Mouse (Mus musculus): ENCODE results near the gene Tmco4. TPM values are rescaled to one million over a fixed set of nuclear protein-coding genes. Genes with fewer than 3 reads are reported as not detected.

The Tmco4 gene
- polyA plus RNA-seq, 1 experiment from 2014 or later: 10.2 TPM

DNA sequence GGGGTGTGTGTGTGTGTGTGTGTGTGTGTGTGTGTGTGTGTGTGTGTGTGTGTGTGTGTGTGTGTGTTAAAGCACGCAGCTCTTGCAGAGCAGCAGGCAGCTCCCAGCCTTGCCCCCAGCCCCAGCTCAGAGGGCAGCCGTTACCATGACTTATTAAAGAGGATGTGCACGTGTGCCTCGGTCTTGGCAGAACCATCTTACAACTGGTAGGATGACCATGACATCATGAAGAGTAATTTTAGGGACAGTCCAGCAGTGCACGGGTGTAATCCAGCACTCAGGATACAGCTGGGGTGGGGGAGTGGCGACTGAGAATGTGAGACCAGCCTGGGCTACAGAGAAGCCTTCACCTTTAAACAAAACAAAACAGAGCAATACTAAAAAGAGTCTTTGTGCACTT lies 32.5 kb downstream of the Tmco4 start:
- DNase-seq (ENCODE audit: low spot score) (no peak), ATAC-seq (replicated peaks; ENCODE audit: low FRiP score, low read depth) (no peak)
- H3K36me3 ChIP-seq (ENCODE audit: insufficient read depth, low read length): no peaks in the 10 kb centered on the region
- H3K9me3 ChIP-seq (replicated peaks; ENCODE audit: low read length): no peaks in the 10 kb centered on the region
- TF ChIP-seq CTCF (IDR thresholded peaks at IDR 0.05; ENCODE audit: low read depth): no peak
- 40% methylated on average over 6 of the region's 6 CpGs for WGBS
- no peak overlapping the region for H3K9ac ChIP-seq (ENCODE audit: low read depth, low read length)
- no peak overlapping the region for H3K4me2 ChIP-seq (ENCODE audit: low read length)
- H3K27ac ChIP-seq: no peak overlapping the region
- H3K27me3 ChIP-seq (ENCODE audit: insufficient read depth, low read length): no peaks in the 10 kb centered on the region
- H3K4me3 ChIP-seq (replicated peaks; ENCODE audit: low read depth, low read length): no peak overlapping the region
- peaks cover 8% of the 10 kb centered on the region; the same call in 1 of the 2 replicates for H3K4me1 ChIP-seq (replicated peaks; ENCODE audit: insufficient read depth, low read length)

DNA sequence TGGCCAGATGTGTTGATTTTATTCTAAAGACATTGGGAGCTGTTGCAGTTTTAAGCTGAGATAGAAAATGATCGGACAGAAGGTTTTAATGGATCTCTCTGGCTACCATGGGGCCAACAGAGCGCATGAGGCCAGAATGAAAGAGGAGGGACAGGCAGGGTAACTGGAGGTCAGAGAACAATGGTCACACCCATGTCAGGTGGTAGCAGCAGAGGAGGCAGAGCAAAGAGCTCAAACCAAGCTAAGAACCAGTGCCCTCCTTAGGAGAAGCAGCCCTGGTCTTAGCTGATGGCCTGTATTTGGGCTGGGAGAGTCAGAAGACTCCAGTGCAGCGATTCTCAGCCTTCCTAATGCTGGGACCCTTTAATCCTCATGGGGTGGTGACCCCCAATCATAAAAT lies 34.7 kb downstream of the Tmco4 start:
- Histone ChIP-seq H3K27me3 (ENCODE audit: insufficient read depth, low read length) (no peaks in the 10 kb centered on the region), H3K27ac (no peak overlapping the region), H3K4me1 (replicated peaks; ENCODE audit: insufficient read depth, low read length) (peaks cover 8% of the 10 kb centered on the region; the same call in 1 of the 2 replicates), H3K36me3 (ENCODE audit: insufficient read depth, low read length) (no peaks in the 10 kb centered on the region), H3K4me2 (ENCODE audit: low read length) (no peak overlapping the region), H3K9me3 (replicated peaks; ENCODE audit: low read length) (no peaks in the 10 kb centered on the region), H3K4me3 (replicated peaks; ENCODE audit: low read depth, low read length) (no peak overlapping the region), H3K9ac (ENCODE audit: low read depth, low read length) (no peak overlapping the region)
- DNase-seq (ENCODE audit: low spot score) (no peak), ATAC-seq (replicated peaks; ENCODE audit: low FRiP score, low read depth) (no peak)
- no peak for TF ChIP-seq CTCF (IDR thresholded peaks at IDR 0.05; ENCODE audit: low read depth)
- WGBS: 73% methylated on average over 3 of the region's 3 CpGs

DNA sequence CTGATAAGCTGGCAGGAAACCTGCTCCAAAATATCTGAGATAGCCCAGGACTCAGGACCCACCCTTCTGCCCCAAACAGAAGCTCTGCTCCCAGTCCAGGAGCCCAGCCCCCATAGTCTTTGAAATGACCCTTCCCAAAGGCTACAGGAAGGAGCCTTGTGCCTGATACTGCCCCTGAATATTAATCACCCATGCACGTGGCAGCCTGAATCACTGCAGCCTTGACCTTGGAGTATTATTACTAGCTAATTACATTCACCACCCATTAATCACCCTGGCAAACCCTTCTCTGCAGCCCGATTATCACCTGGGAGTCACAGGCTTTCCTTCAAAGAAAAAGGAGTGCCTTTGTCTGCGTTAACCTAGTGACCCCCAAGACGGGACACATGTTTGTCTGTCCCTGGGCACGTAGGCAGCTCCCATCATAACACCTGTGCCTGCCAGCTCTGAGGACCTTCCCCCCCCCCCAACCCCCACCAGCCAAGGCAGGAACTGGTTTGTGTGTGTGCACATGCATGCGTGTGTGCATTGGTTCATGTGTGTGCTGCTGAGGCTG lies 35.4 kb downstream of the Tmco4 start:
- H3K4me1 ChIP-seq (replicated peaks; ENCODE audit: insufficient read depth, low read length): peaks cover 8% of the 10 kb centered on the region; the same call in 1 of the 2 replicates
- H3K27me3 ChIP-seq (ENCODE audit: insufficient read depth, low read length): no peaks in the 10 kb centered on the region
- H3K36me3 ChIP-seq (ENCODE audit: insufficient read depth, low read length): no peaks in the 10 kb centered on the region
- H3K9me3 ChIP-seq (replicated peaks; ENCODE audit: low read length): no peaks in the 10 kb centered on the region
- no peak overlapping the region for H3K27ac ChIP-seq
- WGBS: 20% methylated on average over 6 of the region's 6 CpGs
- TF ChIP-seq CTCF (IDR thresholded peaks at IDR 0.05; ENCODE audit: low read depth): no peak
- H3K9ac ChIP-seq (ENCODE audit: low read depth, low read length): no peak overlapping the region
- H3K4me2 ChIP-seq (ENCODE audit: low read length): no peak overlapping the region
- DNase-seq (ENCODE audit: low spot score): peak; percentile 48
- no peak overlapping the region for H3K4me3 ChIP-seq (replicated peaks; ENCODE audit: low read depth, low read length)
- no peak for ATAC-seq (replicated peaks; ENCODE audit: low FRiP score, low read depth)

DNA sequence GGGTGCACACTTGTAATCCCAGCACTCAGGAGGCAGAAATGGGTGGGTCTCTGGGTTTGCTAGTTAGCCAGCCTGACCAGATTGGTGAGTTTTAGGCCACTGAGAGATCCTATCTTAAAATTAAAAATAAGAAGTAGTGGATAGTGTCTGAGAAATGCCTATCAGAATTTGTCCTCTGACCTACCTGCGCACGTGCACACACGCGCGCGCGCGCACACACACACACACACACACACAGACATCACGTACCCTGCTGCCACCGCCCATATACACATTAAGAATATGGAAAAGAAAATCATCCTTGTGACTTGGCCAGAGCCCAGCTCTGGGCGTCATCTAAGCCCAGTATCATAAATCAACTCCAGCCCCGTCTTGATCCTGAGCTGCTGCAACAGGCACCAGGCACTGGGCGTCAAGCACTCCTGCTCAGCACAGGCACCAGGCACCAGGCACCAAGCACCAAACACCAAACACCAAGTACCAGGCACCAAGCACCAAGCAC lies 38.6 kb downstream of the Tmco4 start:
- H3K9me3 ChIP-seq (replicated peaks; ENCODE audit: low read length): no peaks in the 10 kb centered on the region
- no peak overlapping the region for H3K4me2 ChIP-seq (ENCODE audit: low read length)
- 72% methylated on average over 13 of the region's 13 CpGs for WGBS
- DNase-seq (ENCODE audit: low spot score) (peak; percentile 19), ATAC-seq (replicated peaks; ENCODE audit: low FRiP score, low read depth) (no peak; the same call in 1 of the 2 replicates)
- no peaks in the 10 kb centered on the region for H3K27me3 ChIP-seq (ENCODE audit: insufficient read depth, low read length)
- no peak for TF ChIP-seq CTCF (IDR thresholded peaks at IDR 0.05; ENCODE audit: low read depth)
- no peak overlapping the region for H3K4me3 ChIP-seq (replicated peaks; ENCODE audit: low read depth, low read length)
- H3K4me1 ChIP-seq (replicated peaks; ENCODE audit: insufficient read depth, low read length): peaks cover 8% of the 10 kb centered on the region; the same call in 1 of the 2 replicates
- H3K36me3 ChIP-seq (ENCODE audit: insufficient read depth, low read length): no peaks in the 10 kb centered on the region
- H3K9ac ChIP-seq (ENCODE audit: low read depth, low read length): no peak overlapping the region
- no peak overlapping the region for H3K27ac ChIP-seq

DNA sequence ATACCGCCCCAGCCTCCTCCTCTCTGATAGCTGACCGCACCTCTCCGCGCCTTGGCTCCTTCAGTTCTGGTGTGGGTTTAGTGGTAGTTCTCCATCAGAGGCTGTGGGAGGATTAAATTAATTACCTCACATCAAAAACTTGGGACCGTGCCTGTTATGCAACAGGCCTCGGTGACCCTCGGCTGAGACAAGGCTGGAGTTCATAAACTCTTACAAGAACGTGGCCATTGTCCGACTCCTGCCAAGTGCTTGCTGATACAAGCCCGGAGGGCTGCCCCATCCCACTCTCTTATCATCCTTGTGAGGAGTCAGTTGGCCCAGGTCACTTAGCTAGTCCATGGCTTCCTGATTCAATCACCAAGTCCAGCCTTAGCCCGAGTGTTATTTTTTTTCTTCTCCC lies 40.6 kb downstream of the Tmco4 start:
- ATAC-seq (replicated peaks; ENCODE audit: low FRiP score, low read depth) (no peak), DNase-seq (ENCODE audit: low spot score) (peak; percentile 19)
- 62% methylated on average over 11 of the region's 11 CpGs for WGBS
- Histone ChIP-seq H3K27ac (no peak overlapping the region), H3K4me3 (replicated peaks; ENCODE audit: low read depth, low read length) (no peak overlapping the region), H3K4me2 (ENCODE audit: low read length) (no peak overlapping the region), H3K4me1 (replicated peaks; ENCODE audit: insufficient read depth, low read length) (peaks cover under 1% of the 10 kb centered on the region; the same call in 1 of the 2 replicates), H3K27me3 (ENCODE audit: insufficient read depth, low read length) (no peaks in the 10 kb centered on the region), H3K36me3 (ENCODE audit: insufficient read depth, low read length) (no peaks in the 10 kb centered on the region), H3K9me3 (replicated peaks; ENCODE audit: low read length) (no peaks in the 10 kb centered on the region), H3K9ac (ENCODE audit: low read depth, low read length) (no peak overlapping the region)
- TF ChIP-seq CTCF (IDR thresholded peaks at IDR 0.05; ENCODE audit: low read depth): no peak

DNA sequence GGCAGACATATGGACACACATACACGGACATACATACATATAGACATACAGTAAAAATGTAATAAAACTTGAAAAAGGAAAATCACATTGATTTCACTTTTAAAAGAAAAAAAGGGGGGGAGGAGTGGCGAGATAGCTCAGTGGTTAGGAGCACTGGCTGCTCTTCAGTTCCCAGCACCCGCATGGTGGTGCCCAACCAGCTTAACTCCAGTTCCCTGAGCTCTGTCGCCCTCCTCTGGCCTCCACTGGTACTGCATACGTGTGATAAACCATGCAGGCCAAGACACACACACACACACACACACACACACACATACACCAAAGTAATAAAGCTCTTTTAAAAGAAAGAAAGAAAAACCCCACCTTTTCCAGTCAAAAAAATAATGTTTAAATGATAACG lies 42.1 kb downstream of the Tmco4 start:
- H3K27me3 ChIP-seq (ENCODE audit: insufficient read depth, low read length): no peaks in the 10 kb centered on the region
- no peak for ATAC-seq (replicated peaks; ENCODE audit: low FRiP score, low read depth)
- H3K9ac ChIP-seq (ENCODE audit: low read depth, low read length): no peak overlapping the region
- H3K9me3 ChIP-seq (replicated peaks; ENCODE audit: low read length): no peaks in the 10 kb centered on the region
- no peak overlapping the region for H3K4me3 ChIP-seq (replicated peaks; ENCODE audit: low read depth, low read length)
- peak; percentile 56 for TF ChIP-seq CTCF (IDR thresholded peaks at IDR 0.05; ENCODE audit: low read depth)
- no peaks in the 10 kb centered on the region for H3K4me1 ChIP-seq (replicated peaks; ENCODE audit: insufficient read depth, low read length)
- H3K36me3 ChIP-seq (ENCODE audit: insufficient read depth, low read length): no peaks in the 10 kb centered on the region
- 85% methylated on average over 6 of the region's 6 CpGs for WGBS
- H3K4me2 ChIP-seq (ENCODE audit: low read length): no peak overlapping the region
- no peak for DNase-seq (ENCODE audit: low spot score)
- no peak overlapping the region for H3K27ac ChIP-seq

DNA sequence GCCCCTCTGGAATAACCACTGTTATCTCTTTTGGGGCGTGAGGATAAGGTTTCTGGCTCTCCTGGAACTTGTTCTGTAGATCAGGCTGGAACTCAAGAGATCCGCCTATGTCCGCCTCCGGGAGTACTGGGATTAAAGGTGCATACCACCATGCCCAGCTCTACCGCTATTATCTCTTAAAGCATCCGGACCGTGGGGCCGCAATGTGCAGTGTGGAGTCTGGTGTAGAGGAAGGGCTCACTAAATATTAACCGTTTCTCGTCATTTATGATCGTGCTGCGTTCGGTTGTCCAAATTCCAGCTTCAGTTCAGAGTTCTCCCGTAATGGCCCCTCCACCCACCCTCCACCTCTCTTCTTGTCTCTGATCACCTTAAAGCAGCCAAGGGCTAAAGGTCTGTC lies 45.7 kb downstream of the Tmco4 start:
- no peak overlapping the region for H3K27ac ChIP-seq
- H3K36me3 ChIP-seq (ENCODE audit: insufficient read depth, low read length): no peaks in the 10 kb centered on the region
- H3K9ac ChIP-seq (ENCODE audit: low read depth, low read length): no peak overlapping the region
- 76% methylated on average over 14 of the region's 14 CpGs for WGBS
- no peak for TF ChIP-seq CTCF (IDR thresholded peaks at IDR 0.05; ENCODE audit: low read depth)
- H3K27me3 ChIP-seq (ENCODE audit: insufficient read depth, low read length): no peaks in the 10 kb centered on the region
- no peak for ATAC-seq (replicated peaks; ENCODE audit: low FRiP score, low read depth)
- H3K4me1 ChIP-seq (replicated peaks; ENCODE audit: insufficient read depth, low read length): no peaks in the 10 kb centered on the region
- no peak overlapping the region for H3K4me3 ChIP-seq (replicated peaks; ENCODE audit: low read depth, low read length)
- H3K4me2 ChIP-seq (ENCODE audit: low read length): no peak overlapping the region
- no peaks in the 10 kb centered on the region for H3K9me3 ChIP-seq (replicated peaks; ENCODE audit: low read length)
- no peak for DNase-seq (ENCODE audit: low spot score)
